Mouse (Mus musculus): Measurements from ENCODE around the gene Cyp8b1.

The Cyp8b1 gene

DNA sequence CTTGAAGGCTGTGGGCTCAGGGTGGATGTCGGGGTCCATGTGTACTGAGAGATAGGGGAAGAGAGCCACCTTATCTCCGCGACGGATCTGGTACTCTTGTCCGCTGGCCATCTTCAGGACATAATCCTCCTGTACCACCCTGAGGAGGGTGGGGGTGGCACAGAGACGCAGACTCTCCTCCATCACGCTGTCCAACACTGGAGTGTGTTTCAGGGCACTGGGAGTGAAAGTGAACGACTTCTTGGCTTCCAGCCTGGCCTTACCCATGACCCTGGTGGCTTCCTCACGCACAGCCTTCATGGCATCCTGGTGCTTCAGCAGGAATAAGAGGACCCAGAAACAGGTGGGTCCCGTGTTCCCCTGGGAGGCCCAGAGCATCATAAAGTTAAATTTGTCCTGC, 1.0 kb downstream of the Cyp8b1 start:
- DNase-seq (ENCODE audit: low spot score): no peak

DNA sequence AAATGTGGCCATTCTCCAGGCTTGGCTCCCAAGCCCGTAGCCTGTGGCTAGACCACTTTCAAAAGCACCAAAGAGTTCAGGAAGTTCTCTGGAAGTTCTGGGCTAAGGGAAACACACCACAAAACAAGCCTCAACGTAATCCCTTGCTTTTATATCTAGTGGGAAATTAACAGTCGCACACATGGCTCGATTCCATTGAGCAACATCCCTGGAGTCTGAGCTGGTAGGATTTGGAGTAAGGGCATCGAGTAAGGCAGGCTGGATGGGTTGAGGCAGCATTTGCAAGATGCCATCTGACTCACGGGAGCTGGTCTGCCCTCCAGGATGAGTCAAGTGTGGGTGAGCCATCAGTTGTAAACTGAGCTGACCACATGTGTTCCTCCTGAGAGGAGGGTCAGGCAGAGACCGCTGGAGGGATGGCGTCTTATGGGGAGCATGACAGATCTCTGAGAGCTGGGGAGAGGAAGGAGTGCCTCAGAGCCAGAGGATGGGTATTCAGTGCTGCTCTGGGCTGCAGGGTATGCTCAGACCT, 1.8 kb downstream of the Cyp8b1 start:
- no peak for DNase-seq (ENCODE audit: low spot score)

DNA sequence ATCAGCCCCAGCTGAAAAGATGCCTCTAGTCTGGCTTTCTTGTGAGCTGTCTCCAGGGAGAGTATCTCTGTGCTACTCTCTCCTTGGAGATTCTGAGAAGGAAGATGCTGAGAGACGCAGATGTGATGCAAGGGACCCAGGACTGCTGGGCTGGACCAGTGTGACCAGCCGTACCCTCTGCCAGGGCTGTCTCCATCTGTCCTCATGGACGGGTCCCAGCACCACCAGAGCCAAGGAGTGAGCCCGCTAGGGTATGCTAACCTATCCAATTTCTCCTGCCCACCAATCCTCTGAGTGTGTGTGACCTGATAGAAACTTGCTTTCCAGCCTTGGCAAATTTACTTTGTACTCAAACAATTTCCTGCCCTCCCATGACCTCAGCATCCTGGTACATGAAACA, 3.3 kb downstream of the Cyp8b1 start:
- DNase-seq (ENCODE audit: low spot score): no peak

GRCm38 (mm10) chr9:121911196-121911595, 4.9 kb downstream of the Cyp8b1 start:
- no peak for DNase-seq (ENCODE audit: low spot score)

DNA sequence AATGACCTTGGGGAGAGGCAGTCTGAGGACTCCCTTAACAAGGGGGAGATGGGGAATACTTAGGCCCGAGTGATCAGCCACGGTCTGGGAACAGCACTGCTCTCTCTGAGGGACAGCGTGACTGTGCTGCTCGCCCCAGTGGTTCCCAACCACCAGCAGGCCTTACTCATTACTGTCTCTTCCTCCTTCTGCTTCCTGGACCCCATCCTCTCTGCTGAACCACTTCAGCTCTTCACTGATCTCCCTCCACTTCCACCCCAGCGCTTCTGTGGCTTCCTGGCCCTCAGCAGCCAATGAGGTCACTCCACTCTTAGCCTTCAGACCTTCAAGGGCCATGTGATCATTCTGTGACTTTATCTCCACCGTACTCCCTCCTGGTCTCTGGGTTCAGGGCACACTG, 6.5 kb downstream of the Cyp8b1 start:
- DNase-seq (ENCODE audit: low spot score): no peak

DNA sequence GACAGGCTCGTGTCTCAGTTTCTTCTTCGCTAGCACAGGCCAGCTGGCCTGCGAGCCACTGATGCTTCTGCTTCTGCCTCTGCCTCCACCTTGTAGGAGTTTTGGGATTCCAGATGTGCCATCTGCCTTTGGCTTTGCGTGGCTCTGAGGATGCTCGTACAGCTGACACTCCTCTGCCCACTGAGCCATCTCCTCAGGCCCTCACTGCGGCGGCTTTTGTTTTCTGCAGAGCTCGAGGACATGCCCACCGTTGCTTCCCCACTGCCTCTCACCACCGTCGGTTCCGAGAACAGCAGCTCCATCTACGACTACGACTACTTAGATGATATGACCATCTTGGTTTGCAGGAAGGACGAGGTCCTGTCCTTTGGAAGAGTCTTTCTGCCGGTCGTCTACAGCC, 7.8 kb downstream of the Cyp8b1 start:
- DNase-seq (ENCODE audit: low spot score): peak; percentile 0

GRCm38 (mm10) chr9:121907356-121908070, 8.6 kb downstream of the Cyp8b1 start:
- peak; percentile 0 for DNase-seq (ENCODE audit: low spot score)

GRCm38 (mm10) chr9:121906456-121906855, 9.6 kb downstream of the Cyp8b1 start:
- DNase-seq (ENCODE audit: low spot score): peak; percentile 0

- peak; percentile 1 for DNase-seq (ENCODE audit: low spot score)
These were observed 10.4 kb downstream of the Cyp8b1 start for GRCm38 (mm10) chr9:121905556-121906185.

DNA sequence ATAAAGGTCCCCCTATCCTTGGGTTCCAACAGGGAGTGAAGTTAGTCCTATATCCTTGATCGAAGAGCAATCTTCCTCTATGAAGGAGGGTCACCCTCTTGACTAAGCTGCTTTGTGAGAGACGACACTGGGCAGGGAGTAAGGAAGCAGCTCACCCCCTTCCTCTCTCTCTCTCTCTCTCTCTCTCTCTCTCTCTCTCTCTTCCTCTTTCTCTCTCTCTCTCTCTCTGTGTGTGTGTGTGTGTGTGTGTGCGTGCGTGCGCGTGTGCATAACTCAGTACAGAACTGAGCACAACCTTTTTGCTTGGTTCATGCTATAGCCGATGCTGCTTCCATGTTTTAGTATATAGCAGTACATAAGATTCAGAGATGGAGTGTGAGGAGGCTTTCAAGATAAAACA, 11.2 kb downstream of the Cyp8b1 start:
- DNase-seq (ENCODE audit: low spot score): no peak

DNA sequence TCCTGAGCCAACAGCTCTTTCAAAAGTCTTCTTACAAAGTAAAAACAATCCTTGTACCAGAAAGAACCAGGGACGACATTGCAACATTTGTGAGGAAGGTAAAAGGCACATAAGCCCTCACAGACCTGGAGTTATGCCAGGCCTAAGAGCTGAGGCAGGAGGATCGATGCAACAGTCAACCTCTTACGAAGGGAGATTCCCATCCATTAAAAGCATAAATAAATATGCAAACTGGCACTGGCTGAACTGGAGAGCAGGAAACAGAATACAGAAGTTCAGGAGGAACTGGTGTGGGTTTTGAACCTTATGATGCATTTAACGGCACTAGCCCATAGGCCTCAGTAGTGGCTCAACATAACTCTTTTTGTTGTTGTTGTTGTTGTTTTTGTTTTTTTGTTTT, 11.8 kb downstream of the Cyp8b1 start:
- DNase-seq (ENCODE audit: low spot score): no peak

DNA sequence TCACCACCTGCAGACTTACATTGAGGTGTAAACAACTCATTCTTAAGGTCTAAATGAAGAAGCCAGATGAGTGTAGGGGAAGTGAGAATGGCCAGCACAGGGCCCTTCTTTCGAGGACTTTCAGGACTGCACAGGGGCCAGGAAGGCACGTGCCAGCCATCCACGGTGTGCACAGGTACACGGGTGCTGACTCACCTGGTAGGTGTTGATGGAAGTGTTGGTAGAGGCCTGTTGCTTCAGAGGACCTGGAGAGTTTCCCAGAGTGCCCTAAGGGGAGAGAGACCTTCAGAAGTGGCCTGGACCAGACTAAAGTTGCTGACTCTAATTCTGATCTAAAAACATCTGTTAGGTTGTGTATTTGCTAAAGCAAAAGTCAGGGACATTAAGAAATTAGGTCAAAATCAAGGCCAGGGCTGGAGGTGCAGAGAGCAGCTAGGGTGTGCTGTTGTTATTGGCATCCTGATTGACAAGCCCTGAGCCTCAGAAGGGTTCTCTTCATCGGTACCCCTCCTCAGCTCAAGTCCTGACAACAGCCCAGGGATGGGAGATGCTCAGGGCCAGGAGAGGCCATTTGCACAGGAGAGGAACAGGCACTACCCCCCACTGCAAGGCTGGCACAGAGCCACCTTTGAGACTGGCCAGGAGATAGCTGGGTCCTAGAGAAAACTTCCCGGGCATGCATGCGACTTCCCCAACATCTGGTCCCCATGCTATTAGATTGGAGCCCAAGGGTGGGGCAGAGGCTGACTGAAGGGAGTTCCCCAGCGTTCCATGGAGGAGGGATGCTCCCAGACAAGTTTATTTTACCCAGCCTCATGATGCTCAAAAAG, 12.4 kb downstream of the Cyp8b1 start:
- DNase-seq (ENCODE audit: low spot score): no peak

GRCm38 (mm10) chr9:121901710-121902700, 14.1 kb downstream of the Cyp8b1 start:
- DNase-seq (ENCODE audit: low spot score): no peak

- peak; percentile 0 for DNase-seq (ENCODE audit: low spot score)
These were observed 15.7 kb downstream of the Cyp8b1 start for GRCm38 (mm10) chr9:121900282-121900855.

DNA sequence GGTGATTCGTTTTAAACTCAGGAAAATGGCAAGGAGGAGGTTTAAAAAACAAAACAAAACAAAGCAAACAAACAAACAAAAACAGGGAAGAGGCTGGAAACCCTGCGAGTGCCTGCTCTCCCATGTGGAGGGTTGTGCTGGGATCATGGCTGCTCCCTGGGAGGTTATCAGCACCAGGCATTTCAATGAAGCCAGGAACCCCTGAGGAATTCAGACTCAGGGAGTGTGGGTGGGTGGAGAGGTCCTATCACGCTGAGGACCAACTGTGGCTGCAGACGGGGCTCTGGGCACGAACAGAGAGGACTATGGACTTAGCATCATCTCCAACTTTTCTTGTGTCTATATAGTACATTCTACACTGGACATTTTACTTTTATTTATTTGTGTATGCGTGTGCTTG, 16.8 kb downstream of the Cyp8b1 start:
- no peak for DNase-seq (ENCODE audit: low spot score)

GRCm38 (mm10) chr9:121898245-121898644, 17.9 kb downstream of the Cyp8b1 start, which contains the start of gene Ackr2:
Ackr2 (plus strand) TSS chr9:121898355.
- no peak for DNase-seq (ENCODE audit: low spot score)

DNA sequence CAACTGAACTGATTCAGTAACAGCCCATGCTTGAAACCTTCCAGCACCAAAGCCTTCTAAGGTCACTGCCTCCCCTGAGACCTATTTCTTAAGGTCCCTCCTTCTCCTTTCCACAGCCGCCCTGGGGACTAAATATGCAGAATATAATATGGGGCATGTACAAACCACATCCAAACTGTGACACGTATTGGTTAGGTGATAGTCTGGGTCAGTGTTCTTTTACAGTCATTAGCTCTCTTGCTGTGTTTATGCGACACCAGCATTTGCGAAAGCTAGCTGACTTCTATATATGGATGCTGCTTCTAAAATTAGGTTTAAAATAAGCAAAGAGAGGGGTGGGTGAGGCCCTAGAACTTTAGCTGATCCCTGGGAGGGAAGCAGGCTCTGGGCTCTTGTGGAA, 19.3 kb downstream of the Cyp8b1 start:
- no peak for DNase-seq (ENCODE audit: low spot score)

- DNase-seq (ENCODE audit: low spot score): no peak
These were observed 20.6 kb downstream of the Cyp8b1 start for GRCm38 (mm10) chr9:121895392-121895993.

GRCm38 (mm10) chr9:121894447-121894846, 21.7 kb downstream of the Cyp8b1 start:
- DNase-seq (ENCODE audit: low spot score): no peak

- DNase-seq (ENCODE audit: low spot score): peak; percentile 33
These were observed 23.9 kb downstream of the Cyp8b1 start for GRCm38 (mm10) chr9:121892057-121892687.
